Mouse (Mus musculus) heart, adult 2 months (tissue): Measurements from ENCODE around the gene Tnfrsf9. TPM values are rescaled to one million over a fixed set of nuclear protein-coding genes. Genes with fewer than 3 reads are reported as not detected.

Experiments
- DNase-seq, 2 experiments: peaks; one replicate each; pipeline ENCODE4 v3.0.0; 2021
- H3K27ac ChIP-seq: fragments of 200-600 bp; 2 replicates; pipeline ENCODE4 v1.8.1; 2022
- H3K27me3 ChIP-seq: fragments of 200-500 bp; 2 replicates; pipeline ENCODE4 v1.6.1; 2012; ENCODE audit warnings: mild to moderate bottlenecking, low read length, inconsistent platforms, mixed read lengths; ENCODE audit not compliant: control insufficient read depth, insufficient read depth
- H3K36me3 ChIP-seq: fragments of 200-500 bp; 2 replicates; pipeline ENCODE4 v1.6.1; 2012; ENCODE audit warnings: low read length, inconsistent platforms; ENCODE audit not compliant: control insufficient read depth, insufficient read depth
- H3K4me1 ChIP-seq: fragments of 200-500 bp; 2 replicates; pipeline ENCODE4 v1.6.1; 2011; ENCODE audit warnings: low read length; ENCODE audit not compliant: control insufficient read depth, insufficient read depth
- H3K4me3 ChIP-seq: fragments of 200-600 bp; 2 replicates; pipeline ENCODE4 v1.8.1; 2022
- H3K79me2 ChIP-seq: fragments of 200-500 bp; replicated peaks from 2 replicates; pipeline ENCODE4 v1.6.1; 2012; ENCODE audit warnings: mild to moderate bottlenecking, inconsistent platforms, low read length, moderate library complexity, mixed read lengths; ENCODE audit not compliant: control insufficient read depth, insufficient read depth
- H3K9ac ChIP-seq: fragments of 200-500 bp; 2 replicates; pipeline ENCODE4 v1.6.1; 2012; ENCODE audit warnings: low read depth, mild to moderate bottlenecking, control low read depth, inconsistent platforms, low read length, mixed read lengths
- CTCF ChIP-seq: fragments of 200-600 bp; IDR thresholded peaks from 2 replicates; pipeline ENCODE4 v1.8.1; 2022; ENCODE audit warnings: antibody characterized with exemption, mild to moderate bottlenecking, moderate library complexity
- EP300 ChIP-seq: fragments of 200-500 bp; IDR thresholded peaks from 2 replicates; pipeline ENCODE4 v1.6.1; 2011; ENCODE audit warnings: low read depth, low read length, control low read depth; ENCODE audit not compliant: insufficient read depth
- POLR2A ChIP-seq: fragments of 200-500 bp; IDR thresholded peaks from 2 replicates; pipeline ENCODE4 v1.6.1; 2011; ENCODE audit warnings: mild to moderate bottlenecking, low read depth, low read length, control low read depth; ENCODE audit not compliant: insufficient read depth
- WGBS: fragments of 180-500 bp; shearing (Covaris S2); methylation state at CpG from one replicate; pipeline ENCODE4 v1.1.7; 2018; 5-methylcytosine and 5-hydroxymethylcytosine counted together
- intact Hi-C: fragments of 180-260 bp; cut with DNase I; formaldehyde crosslinking; loops from one replicate; pipeline ENCODE4 v1.15.1; 2025
- polyA plus RNA-seq: library from polyadenylated mRNA; depleted of rRNA; stranded (reverse); fragments of >200 nt; gene quantifications from 2 replicates; pipeline ENCODE4 v1.2.3, GENCODE M21; 2012
- total RNA-seq, 2 experiments: library from RNA; stranded (reverse); gene quantifications; 2 replicates each; pipeline ENCODE4 v1.2.3; 2021

The Tnfrsf9 gene
- total and polyA plus RNA-seq, 3 experiments, result 0.12 to 0.18 (median 0.14) TPM

DNA sequence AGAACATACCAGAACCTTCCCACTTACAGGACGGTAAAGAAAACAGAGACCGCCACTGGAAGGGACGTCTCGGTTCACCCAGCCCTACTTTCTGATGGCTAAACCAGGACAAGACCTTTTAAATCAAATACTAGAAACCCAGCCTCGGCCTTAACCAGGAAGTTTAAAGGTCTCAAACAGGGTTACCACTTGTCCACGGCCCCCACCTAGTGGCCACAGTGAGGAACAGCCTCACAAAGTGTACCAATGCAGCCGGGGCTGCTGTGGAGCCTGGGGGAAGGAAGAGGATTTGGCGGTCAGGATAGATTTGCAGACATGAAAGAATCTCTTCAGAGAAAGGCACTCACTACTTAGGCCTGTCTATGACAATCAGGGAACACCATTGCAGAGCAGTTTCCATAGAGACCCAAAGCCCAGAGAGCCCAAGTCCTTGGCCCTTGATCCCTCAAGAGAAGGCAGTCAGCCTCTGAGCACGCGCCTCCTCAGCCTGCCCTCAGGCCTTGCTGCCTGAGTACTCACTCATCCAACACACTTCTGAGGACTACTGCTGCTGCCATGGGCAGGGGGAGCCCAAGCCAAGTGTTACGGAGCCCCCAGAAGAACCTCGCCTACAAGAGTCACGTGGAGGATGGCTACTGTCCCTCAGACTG, 15.5 kb upstream of the Tnfrsf9 start:
- Histone ChIP-seq H3K9ac (no peak overlapping the region), H3K4me1 (peaks cover 4% of the 10 kb centered on the region), H3K27me3 (no peaks in the 10 kb centered on the region), H3K79me2 (no peaks in the 10 kb centered on the region), H3K27ac (no peak overlapping the region), H3K36me3 (no peaks in the 10 kb centered on the region), H3K4me3 (no peak overlapping the region)
- WGBS, result 54% methylated on average over 13 of the region's 13 CpGs
- TF ChIP-seq POLR2A (no peak), EP300 (peak; percentile 68; the same call in 1 of the 2 replicates), CTCF (0 out of 2 replicates have a peak, but pooled peaks have one; percentile 99)
- intact Hi-C loops, result loop anchor here (1.0 to 2.0 kb wide), 2 partner anchors 44 to 243 kb away; no protein-coding TSS in a partner anchor
- DNase-seq, result peak; percentile 65 to 84

DNA sequence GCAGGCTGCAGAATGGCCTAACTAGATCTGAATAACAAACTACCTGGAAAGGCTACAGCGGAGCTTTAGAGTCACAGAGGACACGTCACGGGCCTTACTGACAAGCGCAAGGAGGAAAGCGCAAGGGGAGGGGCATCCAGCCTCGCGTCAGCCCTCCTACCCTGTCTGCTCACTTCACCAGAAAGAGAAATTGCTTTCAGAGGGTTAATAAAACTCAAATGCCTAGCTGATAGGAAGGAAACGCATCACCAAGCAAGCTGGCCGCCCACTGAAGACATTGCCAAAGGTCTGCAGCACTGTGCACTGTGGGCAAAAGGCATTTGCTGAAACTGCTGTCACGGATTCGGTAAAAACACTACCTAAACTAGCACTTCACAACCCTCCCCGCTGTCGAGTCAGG, 13.9 kb upstream of the Tnfrsf9 start:
- no peaks in the 10 kb centered on the region for H3K36me3 ChIP-seq
- H3K27ac ChIP-seq, result peak overlapping the region; percentile 85
- H3K9ac ChIP-seq, result no peak overlapping the region
- no peak for DNase-seq
- 85% methylated on average over 13 of the region's 13 CpGs for WGBS
- TF ChIP-seq EP300 (no peak), POLR2A (no peak), CTCF (no peak)
- H3K79me2 ChIP-seq, result no peaks in the 10 kb centered on the region
- H3K4me3 ChIP-seq, result no peak overlapping the region
- no peaks in the 10 kb centered on the region for H3K27me3 ChIP-seq
- H3K4me1 ChIP-seq, result peaks cover 4% of the 10 kb centered on the region
- intact Hi-C loops, result no loop called here

DNA sequence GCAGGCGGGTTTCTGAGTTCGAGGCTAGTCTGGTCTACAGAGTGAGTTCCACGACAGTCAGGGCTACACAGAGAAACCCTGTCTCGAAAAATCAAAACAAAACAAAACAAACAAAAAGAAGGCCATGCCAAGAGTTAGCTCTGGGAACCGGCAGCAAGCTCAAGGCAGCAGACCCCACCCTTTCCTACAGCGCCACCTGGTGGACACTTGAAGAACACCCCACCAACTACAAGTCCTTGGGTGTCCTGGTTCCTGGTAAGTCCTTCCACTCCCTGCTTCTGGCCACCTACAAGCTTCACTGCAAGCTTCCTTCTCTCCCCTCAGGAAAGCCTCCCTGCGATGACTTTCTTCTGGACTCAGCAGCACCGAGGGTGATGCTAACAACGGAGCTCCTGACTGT, 12.7 kb upstream of the Tnfrsf9 start:
- peak; percentile 81 to 85 for DNase-seq
- Histone ChIP-seq H3K9ac (peak overlapping the region; percentile 44; the same call in 1 of the 2 replicates), H3K36me3 (no peaks in the 10 kb centered on the region), H3K27ac (peak overlapping the region; percentile 85), H3K27me3 (no peaks in the 10 kb centered on the region), H3K4me3 (no peak overlapping the region), H3K79me2 (no peaks in the 10 kb centered on the region), H3K4me1 (peaks cover 4% of the 10 kb centered on the region)
- intact Hi-C loops, result no loop called here
- WGBS, result 42% methylated on average over 9 of the region's 9 CpGs
- TF ChIP-seq POLR2A, result no peak
- TF ChIP-seq EP300, result peak; percentile 60; the same call in 1 of the 2 replicates
- peak; percentile 95 for TF ChIP-seq CTCF

DNA sequence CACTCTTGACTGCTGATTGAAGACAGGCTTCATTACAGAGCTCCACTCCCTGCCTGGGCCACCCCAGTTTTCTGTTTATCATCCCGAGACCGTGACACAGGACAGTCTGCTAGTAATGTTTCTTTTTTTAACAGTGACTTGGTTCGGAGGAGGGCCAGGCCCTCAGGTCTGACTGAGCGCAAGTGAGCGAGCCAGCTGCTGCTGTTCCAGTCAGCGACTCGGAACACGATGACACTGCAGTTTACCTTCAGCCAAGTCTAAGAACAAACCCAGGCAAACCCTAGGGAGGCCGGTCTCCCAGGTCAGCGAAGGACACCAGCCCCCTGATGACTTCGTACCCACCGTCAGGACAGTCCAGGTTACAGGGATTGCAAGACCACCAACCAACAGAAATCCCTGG, 12.3 kb upstream of the Tnfrsf9 start:
- peak overlapping the region; percentile 56 for H3K9ac ChIP-seq
- DNase-seq, result peak; percentile 47 to 73
- no peaks in the 10 kb centered on the region for H3K79me2 ChIP-seq
- no peaks in the 10 kb centered on the region for H3K36me3 ChIP-seq
- no peaks in the 10 kb centered on the region for H3K27me3 ChIP-seq
- H3K4me1 ChIP-seq, result peaks cover 4% of the 10 kb centered on the region
- no peak for TF ChIP-seq EP300
- TF ChIP-seq POLR2A, result 0 out of 2 replicates have a peak, but pooled peaks have one; percentile 17
- TF ChIP-seq CTCF, result peak; percentile 0; the same call in 1 of the 2 replicates
- no peak overlapping the region for H3K4me3 ChIP-seq
- 64% methylated on average over 12 of the region's 12 CpGs for WGBS
- peak overlapping the region; percentile 85 for H3K27ac ChIP-seq
- intact Hi-C loops, result no loop called here

DNA sequence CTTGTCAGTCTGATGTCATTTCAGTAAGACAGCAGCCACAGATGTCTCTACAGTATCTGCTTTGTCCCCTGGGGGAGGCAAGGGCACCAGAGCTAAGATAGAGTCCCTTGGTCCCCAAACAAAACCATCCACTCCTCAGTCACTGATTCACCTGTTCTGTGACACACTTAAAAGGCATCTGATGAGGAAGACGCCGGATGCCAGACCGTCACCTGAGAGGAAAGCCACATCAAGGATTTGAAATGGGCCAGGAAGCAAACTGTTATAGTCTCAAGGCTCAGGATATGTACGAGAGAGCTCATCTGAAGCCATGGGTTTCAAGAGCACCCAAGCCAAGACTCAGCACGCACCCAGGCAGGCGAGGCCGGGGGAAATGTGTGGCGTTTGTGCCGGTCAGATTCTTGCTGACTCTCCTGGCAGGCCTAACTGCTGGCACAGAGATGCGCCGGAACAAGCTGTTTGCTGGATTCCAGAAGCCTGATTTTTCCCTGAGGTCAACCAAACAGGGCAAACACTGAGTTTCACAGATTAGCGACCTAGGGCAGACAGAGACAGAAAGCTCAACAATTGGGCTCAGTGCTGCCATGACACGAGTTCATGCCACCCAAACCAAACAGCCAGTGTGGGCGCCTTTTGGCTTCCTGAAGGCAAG, 11.1 kb upstream of the Tnfrsf9 start:
- H3K27ac ChIP-seq, result peak overlapping the region; percentile 85
- intact Hi-C loops, result no loop called here
- H3K36me3 ChIP-seq, result no peaks in the 10 kb centered on the region
- no peak overlapping the region for H3K9ac ChIP-seq
- no peak for DNase-seq
- 83% methylated on average over 14 of the region's 14 CpGs for WGBS
- H3K27me3 ChIP-seq, result no peaks in the 10 kb centered on the region
- TF ChIP-seq CTCF (no peak), POLR2A (no peak), EP300 (no peak)
- H3K4me1 ChIP-seq, result peaks cover 4% of the 10 kb centered on the region
- no peaks in the 10 kb centered on the region for H3K79me2 ChIP-seq
- H3K4me3 ChIP-seq, result no peak overlapping the region

DNA sequence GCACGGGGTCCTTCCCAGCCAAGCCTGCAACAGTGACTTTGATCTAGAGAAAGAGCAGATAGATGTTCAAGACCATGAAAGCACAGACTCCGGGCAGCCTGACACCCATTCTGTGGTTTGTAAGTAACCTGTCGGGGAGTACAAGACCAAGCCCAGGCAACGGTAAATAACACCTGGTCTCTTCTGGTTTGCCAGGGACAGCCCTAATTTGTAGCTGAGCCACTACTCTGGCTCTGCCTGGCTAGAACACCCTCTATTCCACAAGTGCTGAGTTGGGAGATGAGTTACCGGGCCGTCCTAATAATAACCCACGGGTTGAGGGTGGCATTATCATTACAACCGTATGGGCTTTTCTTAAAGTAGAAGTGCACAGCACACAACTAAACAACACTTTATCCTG, 7.3 kb upstream of the Tnfrsf9 start:
- TF ChIP-seq EP300 (no peak), POLR2A (no peak), CTCF (no peak)
- Histone ChIP-seq H3K79me2 (no peaks in the 10 kb centered on the region), H3K27ac (no peak overlapping the region), H3K36me3 (no peaks in the 10 kb centered on the region), H3K4me1 (peaks cover 7% of the 10 kb centered on the region), H3K27me3 (no peaks in the 10 kb centered on the region), H3K9ac (no peak overlapping the region), H3K4me3 (no peak overlapping the region)
- intact Hi-C loops, result no loop called here
- no peak for DNase-seq
- 79% methylated on average over 8 of the region's 8 CpGs for WGBS
